Mouse (Mus musculus) testis, adult 2 months (tissue): ENCODE data around the gene Col11a2.

ENCODE experiments used
- CTCF ChIP-seq: fragments of 200-500 bp; IDR thresholded peaks from 2 replicates; pipeline ENCODE4 v1.5.1; 2012; ENCODE audit warnings: low read depth, mild to moderate bottlenecking, inconsistent platforms, low read length, moderate library complexity; ENCODE audit not compliant: control insufficient read depth, insufficient read depth, insufficient replicate concordance
- POLR2A ChIP-seq: fragments of 200-500 bp; IDR thresholded peaks from 2 replicates; pipeline ENCODE4 v1.6.1; 2012; ENCODE audit warnings: low read depth, mild to moderate bottlenecking, inconsistent platforms, low read length, moderate library complexity; ENCODE audit not compliant: control insufficient read depth

DNA sequence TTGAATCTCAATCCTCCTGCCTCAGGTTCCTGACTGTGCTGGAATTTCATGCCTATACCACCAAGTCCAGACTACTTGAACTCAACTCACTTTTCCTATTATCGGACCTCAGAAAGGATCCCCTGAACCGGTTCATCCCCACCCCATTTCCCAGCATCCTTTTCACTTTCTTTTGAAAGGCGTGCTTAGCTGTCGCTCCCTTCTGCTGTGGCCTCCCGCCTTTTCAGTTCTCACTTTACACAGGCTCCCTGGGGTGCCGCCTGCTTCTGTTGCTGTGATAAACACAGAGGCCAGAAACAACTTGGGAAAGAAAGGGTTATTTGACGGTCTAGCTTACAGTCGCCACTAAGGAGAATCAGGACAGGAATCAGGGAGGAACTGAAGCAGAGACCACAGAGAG is 43.9 kb downstream of the Col11a2 start:
- no peak for TF ChIP-seq POLR2A
- no peak for TF ChIP-seq CTCF
